Mouse (Mus musculus) midbrain, embryonic 16.5 days (tissue): Measurements from ENCODE around the gene Psmb9. TPM values are rescaled to one million over a fixed set of nuclear protein-coding genes. Genes with fewer than 3 reads are reported as not detected.

Experiments used
- ATAC-seq: fragments of 200-750 bp; cut with Nextera tagmentation; 2 replicates; pipeline ENCODE4 v1.8.0; 2017; ENCODE audit warnings: moderate TSS enrichment
- H3K27ac ChIP-seq: fragments of 300-500 bp; sonication (generic); 2 replicates; pipeline ENCODE4 v1.5.1; 2014; ENCODE audit warnings: mild to moderate bottlenecking, low read length, mixed read lengths
- H3K27me3 ChIP-seq: fragments of 300-500 bp; sonication (generic); 2 replicates; pipeline ENCODE4 v1.6.1; 2014; ENCODE audit warnings: low read depth, low read length, mixed read lengths; ENCODE audit not compliant: control insufficient read depth, insufficient read depth
- H3K36me3 ChIP-seq: fragments of 300-500 bp; sonication (generic); 2 replicates; pipeline ENCODE4 v1.6.1; 2014; ENCODE audit warnings: mild to moderate bottlenecking, low read length, moderate library complexity, mixed read lengths; ENCODE audit not compliant: control insufficient read depth, insufficient read depth
- H3K4me1 ChIP-seq: fragments of 300-500 bp; sonication (generic); 2 replicates; pipeline ENCODE4 v1.6.1; 2014; ENCODE audit warnings: mild to moderate bottlenecking, low read length, mixed read lengths; ENCODE audit not compliant: control insufficient read depth, insufficient read depth
- H3K4me2 ChIP-seq: fragments of 300-500 bp; sonication (generic); 2 replicates; pipeline ENCODE4 v1.6.1; 2014; ENCODE audit warnings: mild to moderate bottlenecking, low read length, mixed read lengths
- H3K4me3 ChIP-seq: fragments of 300-500 bp; sonication (generic); 2 replicates; pipeline ENCODE4 v1.5.1; 2014; ENCODE audit warnings: low read depth, mild to moderate bottlenecking, low read length, moderate library complexity, mixed read lengths
- H3K9ac ChIP-seq: fragments of 300-500 bp; sonication (generic); 2 replicates; pipeline ENCODE4 v1.6.1; 2014; ENCODE audit warnings: low read depth, low read length, mixed read lengths
- H3K9me3 ChIP-seq: fragments of 300-500 bp; sonication (generic); replicated peaks from 2 replicates; pipeline ENCODE4 v1.6.1; 2014; ENCODE audit warnings: mild to moderate bottlenecking, low read length, mixed read lengths; ENCODE audit not compliant: control insufficient read depth, poor library complexity, severe bottlenecking
- WGBS: fragments of 180-500 bp; shearing (Covaris S2); extraction: QIAGEN DNeasy Blood & Tissue Kit; methylation state at CpG from one replicate; pipeline ENCODE4 v1.1.7; 2014; 5-methylcytosine and 5-hydroxymethylcytosine counted together
- polyA plus RNA-seq: library from polyadenylated mRNA; unstranded; fragments of >200 nt; fragmentation: Nextera tagmentation; extraction: Ambion mirVana; gene quantifications from 2 replicates; pipeline ENCODE4 v1.2.1, GENCODE M21; 2015

Psmb9 gene
- polyA plus RNA-seq, 1 experiment from 2014 or later: 1.7 TPM

DNA sequence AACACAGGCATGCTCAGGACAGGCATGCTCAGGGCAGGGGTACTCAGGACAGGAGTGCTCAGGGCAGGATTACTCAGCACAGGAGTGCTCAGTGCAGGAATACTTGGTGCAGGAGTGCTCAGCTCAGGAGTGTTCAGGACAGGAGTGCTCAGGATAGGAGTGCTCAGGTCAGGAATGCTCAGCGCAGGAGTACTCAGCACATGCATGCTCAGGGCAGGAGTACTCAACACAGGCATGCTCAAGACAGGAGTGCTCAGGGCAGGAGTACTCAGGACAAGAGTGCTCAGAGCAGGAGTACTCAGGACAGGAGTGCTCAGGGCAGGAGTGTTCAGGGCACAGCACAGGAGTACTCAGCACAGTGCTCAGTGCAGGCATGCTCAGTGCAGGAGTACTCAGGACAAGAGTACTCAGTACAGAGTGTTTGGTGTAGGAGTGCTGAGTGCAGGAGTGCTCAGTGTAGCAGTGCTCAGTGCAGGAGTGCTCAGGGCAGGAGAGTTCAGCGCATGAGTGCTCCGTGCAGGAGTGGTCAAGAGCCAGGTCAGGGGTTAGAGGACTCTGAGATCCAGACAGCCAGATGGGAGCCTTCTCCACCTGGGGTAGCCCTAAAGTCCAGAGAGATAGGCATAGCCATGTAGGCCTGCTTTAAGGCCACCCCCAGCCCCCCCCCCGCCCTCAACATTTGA is 15.3 kb upstream of the Psmb9 start:
- peaks cover 32% of the 10 kb centered on the region for H3K27me3 ChIP-seq
- no peak overlapping the region for H3K4me2 ChIP-seq
- 81% methylated on average over 4 of the region's 4 CpGs for WGBS
- H3K4me3 ChIP-seq: no peak overlapping the region
- H3K4me1 ChIP-seq: peaks cover 5% of the 10 kb centered on the region
- H3K9ac ChIP-seq: no peak overlapping the region
- H3K36me3 ChIP-seq: no peaks in the 10 kb centered on the region
- no peaks in the 10 kb centered on the region for H3K9me3 ChIP-seq
- ATAC-seq: peak; percentile 26; the same call in 1 of the 2 replicates
- H3K27ac ChIP-seq: no peak overlapping the region

- Histone ChIP-seq H3K27ac (no peak overlapping the region), H3K27me3 (peaks cover 39% of the 10 kb centered on the region), H3K36me3 (no peaks in the 10 kb centered on the region), H3K4me1 (peaks cover 7% of the 10 kb centered on the region), H3K9me3 (no peaks in the 10 kb centered on the region), H3K9ac (no peak overlapping the region), H3K4me2 (no peak overlapping the region), H3K4me3 (no peak overlapping the region)
- WGBS: 72% methylated on average over 7 of the region's 7 CpGs
- ATAC-seq: no peak
Observed at GRCm38 (mm10) chr17:34201506-34202055, 14.0 kb upstream of the Psmb9 start.

DNA sequence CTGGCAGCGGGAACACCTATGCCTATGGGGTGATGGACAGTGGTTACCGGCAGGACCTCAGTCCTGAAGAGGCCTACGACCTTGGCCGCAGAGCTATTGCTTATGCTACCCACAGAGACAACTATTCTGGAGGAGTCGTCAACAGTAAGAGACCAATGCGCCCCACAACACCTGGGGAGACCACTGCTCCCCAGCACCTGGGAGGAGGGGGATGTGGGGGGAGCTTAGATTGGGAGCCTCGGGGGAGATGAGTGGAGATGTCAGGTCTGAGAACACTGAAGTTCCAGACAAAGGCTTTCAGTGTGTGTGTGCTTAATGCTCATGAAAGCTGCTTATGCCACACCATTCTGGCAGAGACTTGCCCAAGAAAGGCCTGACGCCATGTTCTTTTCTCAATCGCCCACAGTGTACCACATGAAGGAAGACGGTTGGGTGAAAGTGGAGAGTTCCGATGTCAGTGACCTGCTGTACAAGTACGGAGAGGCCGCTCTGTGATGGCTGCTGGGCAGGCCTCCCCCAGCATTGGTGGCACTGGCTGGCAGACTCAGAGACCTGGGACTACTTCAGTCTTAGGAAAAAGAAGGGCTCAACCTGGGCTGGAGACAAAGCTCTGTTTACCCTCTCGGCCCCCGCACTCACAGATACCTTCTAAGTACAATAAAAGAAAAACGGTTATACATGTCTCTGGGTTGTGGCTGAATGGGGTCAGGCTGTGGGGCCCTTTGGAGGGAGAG is 13.4 kb upstream of the Psmb9 start:
- Histone ChIP-seq H3K9ac (no peak overlapping the region), H3K27me3 (peaks cover 43% of the 10 kb centered on the region)

DNA sequence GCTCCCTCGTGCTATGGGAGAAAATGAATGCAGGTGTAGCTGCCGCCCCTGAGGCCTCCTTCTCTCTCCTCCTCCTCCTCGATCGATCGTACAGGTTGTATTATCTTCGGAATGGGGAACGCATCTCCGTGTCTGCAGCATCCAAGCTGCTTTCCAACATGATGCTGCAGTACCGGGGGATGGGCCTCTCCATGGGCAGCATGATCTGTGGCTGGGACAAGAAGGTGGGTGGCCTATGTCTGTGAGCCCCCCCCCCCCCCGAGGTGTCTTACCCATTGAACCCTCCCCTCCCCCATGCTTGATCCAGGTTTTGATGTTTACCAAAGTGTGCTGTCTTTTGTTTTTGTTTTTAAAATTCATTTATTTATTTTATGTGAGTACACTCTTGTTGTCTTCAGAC is 12.5 kb upstream of the Psmb9 start:
- H3K9ac ChIP-seq: no peak overlapping the region
- H3K9me3 ChIP-seq: no peaks in the 10 kb centered on the region
- no peaks in the 10 kb centered on the region for H3K36me3 ChIP-seq
- WGBS: 86% methylated on average over 10 of the region's 10 CpGs
- peaks cover 7% of the 10 kb centered on the region for H3K4me1 ChIP-seq
- no peak overlapping the region for H3K27ac ChIP-seq
- no peak overlapping the region for H3K4me3 ChIP-seq
- H3K27me3 ChIP-seq: peaks cover 41% of the 10 kb centered on the region
- no peak for ATAC-seq
- no peak overlapping the region for H3K4me2 ChIP-seq

More for the DNA sequence above, 13.4 kb upstream of the Psmb9 start:
- Histone ChIP-seq H3K4me2 (no peak overlapping the region), H3K36me3 (no peaks in the 10 kb centered on the region), H3K4me3 (no peak overlapping the region), H3K27ac (no peak overlapping the region), H3K4me1 (peaks cover 7% of the 10 kb centered on the region), H3K9me3 (no peaks in the 10 kb centered on the region)
- WGBS: 90% methylated on average over 16 of the region's 16 CpGs
- no peak for ATAC-seq

DNA sequence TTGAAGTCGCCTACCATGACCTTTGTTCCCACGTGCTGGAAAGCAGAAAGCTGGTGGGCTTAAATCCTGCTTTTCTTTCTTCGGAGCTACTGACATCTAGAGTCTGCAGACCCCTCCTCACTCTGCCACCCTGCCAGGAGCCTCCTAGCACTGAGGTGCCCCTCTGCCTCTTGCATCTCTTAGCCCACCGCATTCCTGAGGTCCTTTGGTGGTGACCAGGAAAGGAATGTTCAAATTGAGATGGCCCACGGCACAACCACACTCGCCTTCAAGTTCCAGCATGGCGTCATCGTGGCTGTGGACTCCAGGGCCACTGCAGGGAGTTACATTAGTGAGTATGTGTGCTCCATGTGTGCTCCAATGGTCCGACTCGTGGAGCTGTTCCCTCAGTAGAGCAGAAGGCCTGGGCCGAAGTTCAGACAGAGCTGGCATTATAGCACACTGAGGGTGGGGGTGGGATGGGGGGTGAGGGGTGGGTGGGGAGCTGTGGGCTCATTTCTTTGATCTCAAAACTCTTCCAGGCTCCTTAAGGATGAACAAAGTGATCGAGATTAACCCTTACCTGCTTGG is 11.6 kb upstream of the Psmb9 start:
- Histone ChIP-seq H3K4me3 (no peak overlapping the region), H3K4me1 (peaks cover 3% of the 10 kb centered on the region), H3K36me3 (no peaks in the 10 kb centered on the region), H3K4me2 (no peak overlapping the region), H3K9ac (no peak overlapping the region), H3K9me3 (no peaks in the 10 kb centered on the region), H3K27ac (no peak overlapping the region), H3K27me3 (peaks cover 43% of the 10 kb centered on the region)
- 62% methylated on average over 12 of the region's 12 CpGs for WGBS
- no peak for ATAC-seq

GRCm38 (mm10) chr17:34198521-34198912 is 11.0 kb upstream of the Psmb9 start:
- peak overlapping the region; percentile 43 for H3K4me3 ChIP-seq
- no peak overlapping the region for H3K27ac ChIP-seq
- no peaks in the 10 kb centered on the region for H3K9me3 ChIP-seq
- no peak for ATAC-seq
- H3K4me1 ChIP-seq: peaks cover 3% of the 10 kb centered on the region; the same call in 1 of the 2 replicates
- peak overlapping the region; percentile 71 for H3K4me2 ChIP-seq
- no peak overlapping the region for H3K9ac ChIP-seq
- WGBS: 4% methylated on average over 11 of the region's 11 CpGs
- H3K27me3 ChIP-seq: peaks cover 49% of the 10 kb centered on the region
- H3K36me3 ChIP-seq: no peaks in the 10 kb centered on the region

DNA sequence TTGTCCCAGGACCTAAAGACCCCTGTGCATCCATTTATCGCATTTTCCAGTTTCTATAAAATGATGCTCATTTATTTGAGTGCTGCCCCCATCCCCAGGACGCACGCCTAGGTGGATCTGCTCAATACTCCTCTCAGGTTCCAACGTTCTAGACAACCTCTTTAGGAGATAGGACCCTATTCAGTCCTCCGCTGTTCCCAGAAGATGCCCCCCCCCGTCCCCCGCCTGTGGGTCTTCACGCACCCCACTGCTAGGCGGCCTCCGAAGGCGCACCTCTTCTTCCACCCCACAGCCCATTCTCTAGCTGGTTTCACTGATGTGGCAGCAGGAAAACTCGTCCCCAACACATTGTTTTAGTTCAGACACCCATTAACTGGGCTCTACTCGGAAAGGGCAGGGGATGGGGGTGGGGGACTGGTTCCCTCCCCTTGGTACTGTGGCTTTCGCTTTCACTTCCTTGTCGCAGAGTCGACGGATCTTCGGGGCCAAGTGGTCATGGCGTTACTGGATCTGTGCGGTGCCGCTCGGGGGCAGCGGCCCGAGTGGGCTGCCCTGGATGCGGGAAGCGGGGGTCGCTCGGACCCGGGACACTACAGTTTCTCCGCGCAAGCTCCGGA is 10.4 kb upstream of the Psmb9 start:
- peaks cover 3% of the 10 kb centered on the region; the same call in 1 of the 2 replicates for H3K4me1 ChIP-seq
- H3K27me3 ChIP-seq: peaks cover 52% of the 10 kb centered on the region
- H3K9me3 ChIP-seq: no peaks in the 10 kb centered on the region
- no peaks in the 10 kb centered on the region for H3K36me3 ChIP-seq
- H3K4me3 ChIP-seq: peak overlapping the region; percentile 43
- no peak overlapping the region for H3K27ac ChIP-seq
- peak overlapping the region; percentile 71 for H3K4me2 ChIP-seq
- WGBS: 2% methylated on average over 32 of the region's 32 CpGs
- ATAC-seq: peak; percentile 27; the same call in 1 of the 2 replicates
- no peak overlapping the region for H3K9ac ChIP-seq

DNA sequence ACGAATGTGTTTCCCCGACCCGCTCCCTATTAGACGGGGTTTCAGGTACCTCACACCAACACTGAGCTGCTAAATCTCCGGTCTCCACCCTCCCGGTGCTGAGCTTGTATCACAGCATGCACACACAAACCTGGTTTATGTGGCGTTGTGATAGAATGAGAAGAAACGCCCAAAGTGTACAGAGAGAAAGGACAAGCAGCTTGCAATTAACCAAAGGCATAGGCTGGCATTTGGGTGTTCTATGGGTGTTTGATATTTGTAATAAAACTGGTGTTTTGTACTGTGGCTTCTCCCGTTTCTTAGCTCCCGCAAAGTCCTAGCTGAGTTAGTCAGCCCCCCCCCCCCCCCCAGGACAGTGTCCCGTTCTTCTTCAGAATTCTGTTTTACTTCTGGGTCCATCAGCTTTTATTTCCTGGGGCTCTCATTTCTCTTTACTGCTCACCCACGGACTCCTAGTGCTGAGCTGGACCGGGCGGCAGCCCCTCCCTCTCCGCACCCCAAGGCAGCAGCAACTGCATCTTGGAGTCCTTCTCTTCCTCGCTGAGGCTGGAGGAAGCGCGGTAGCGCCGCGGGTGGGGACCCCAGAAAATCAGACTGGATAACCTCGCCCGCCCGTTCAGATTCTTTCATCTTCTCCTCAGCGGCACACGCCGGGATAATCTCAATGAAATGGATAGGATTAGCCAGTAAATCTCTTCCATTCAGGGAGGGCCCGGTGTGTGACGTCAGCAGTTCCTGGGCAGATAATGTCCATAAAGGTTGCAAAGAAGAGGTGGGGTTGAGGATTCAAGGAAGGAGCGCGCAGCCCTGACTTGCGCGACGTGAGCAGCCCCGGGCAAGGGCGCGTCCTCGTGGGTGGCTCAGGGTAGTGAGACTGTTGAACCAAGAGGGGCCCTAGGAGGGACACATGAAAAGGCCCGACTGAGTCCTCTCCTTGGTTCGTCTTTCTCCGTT is 9.7 kb upstream of the Psmb9 start, which contains the start of gene Psmb8:
TSS of gene Psmb8 (plus strand) at position 781 of the 954 bp plus-strand sequence.
- 3% methylated on average over 41 of the region's 41 CpGs for WGBS

More for the DNA sequence above, 9.7 kb upstream of the Psmb9 start, which contains the start of gene Psmb8:
- no peaks in the 10 kb centered on the region for H3K36me3 ChIP-seq
- peaks cover 3% of the 10 kb centered on the region; the same call in 1 of the 2 replicates for H3K4me1 ChIP-seq
- peak within 1 kb of the TSS; percentile 43 for H3K4me3 ChIP-seq
- no peaks in the 10 kb centered on the region for H3K9me3 ChIP-seq
- peak within 1 kb of the TSS; percentile 71 for H3K4me2 ChIP-seq
- peaks cover 60% of the 10 kb centered on the region for H3K27me3 ChIP-seq
- H3K27ac ChIP-seq: no peak within 1 kb of the TSS
- H3K9ac ChIP-seq: peak within 1 kb of the TSS; percentile 58; the same call in 1 of the 2 replicates
- ATAC-seq: peak; percentile 90
